Mouse (Mus musculus): ENCODE results near the gene Kdm5a.

DNA sequence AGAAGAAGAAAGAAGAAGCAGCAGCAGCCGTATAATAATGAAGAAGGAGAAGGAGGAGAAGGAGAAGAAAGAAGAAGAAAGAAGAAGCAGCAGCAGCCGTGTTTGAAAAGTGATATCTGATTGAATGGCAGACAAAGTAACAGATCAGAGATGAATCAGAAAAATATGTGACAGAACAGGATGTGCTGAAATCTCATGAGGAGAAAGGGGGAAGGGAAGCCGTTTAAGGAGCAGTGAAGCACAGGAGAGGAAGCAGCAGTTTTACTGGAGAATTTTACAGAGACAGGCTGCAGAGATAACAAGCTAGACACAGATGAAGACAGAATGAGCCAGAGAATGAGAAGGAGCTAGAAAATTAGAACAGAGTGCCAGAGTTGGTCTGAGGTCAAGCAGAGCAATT lies 14.9 kb upstream of the Kdm5a start:
- TF ChIP-seq CTCF (IDR thresholded peaks at IDR 0.05) (no peak), EP300 (IDR thresholded peaks at IDR 0.05) (no peak)

Measured in lung, postnatal 0 days (tissue).